Mouse (Mus musculus) heart, embryonic 13.5 days (tissue): ENCODE results near the gene Gm11567. TPM values are rescaled to one million over a fixed set of nuclear protein-coding genes. Genes with fewer than 3 reads are reported as not detected.

Source experiments
- polyA plus RNA-seq: library from polyadenylated mRNA; unstranded; fragments of >200 nt; fragmentation: Nextera tagmentation; extraction: Ambion mirVana; gene quantifications from 2 replicates; pipeline ENCODE4 v1.2.1, GENCODE M21; 2015

Gm11567 gene
- polyA plus RNA-seq, 1 experiment from 2014 or later = not detected

Other genes starting within 250 kb of the Gm11567 start
- not detected in 2 replicates for gene Krtap4-2, start 244.1 kb upstream of the Gm11567 start, polyA plus RNA-seq
- gene Krtap4-7, start 235.1 kb upstream of the Gm11567 start, polyA plus RNA-seq = not detected in 2 replicates
- gene Gm11555, start 229.0 kb upstream of the Gm11567 start, polyA plus RNA-seq = not detected in 2 replicates
- not detected in 2 replicates for gene Gm11563, start 220.2 kb upstream of the Gm11567 start, polyA plus RNA-seq
- not detected in 2 replicates for gene Krtap4-6, start 213.2 kb upstream of the Gm11567 start, polyA plus RNA-seq
- gene Gm14190, start 188.4 kb upstream of the Gm11567 start, polyA plus RNA-seq = not detected in 2 replicates
- not detected in 2 replicates for gene Gm14180, start 144.9 kb upstream of the Gm11567 start, polyA plus RNA-seq
- gene Gm11595, start 106.3 kb upstream of the Gm11567 start, polyA plus RNA-seq = not detected in 2 replicates
- gene Krtap4-8, start 98.5 kb upstream of the Gm11567 start, polyA plus RNA-seq = not detected in 2 replicates
- not detected in 2 replicates for gene Krtap4-9, start 94.0 kb upstream of the Gm11567 start, polyA plus RNA-seq
- not detected in 2 replicates for gene Gm11596, start 85.7 kb upstream of the Gm11567 start, polyA plus RNA-seq
- gene Gm11569, start 80.3 kb upstream of the Gm11567 start, polyA plus RNA-seq = not detected in 2 replicates
- not detected in 2 replicates for gene Gm11554, start 74.7 kb upstream of the Gm11567 start, polyA plus RNA-seq
- not detected in 2 replicates for gene Krtap4-13, start 69.3 kb upstream of the Gm11567 start, polyA plus RNA-seq
- not detected in 2 replicates for gene Gm11564, start 63.5 kb upstream of the Gm11567 start, polyA plus RNA-seq
- gene 2300003K06Rik, start 41.1 kb upstream of the Gm11567 start, polyA plus RNA-seq = not detected in 2 replicates
- not detected in 2 replicates for gene Krtap4-16, start 27.6 kb upstream of the Gm11567 start, polyA plus RNA-seq
- gene Gm11568, start 21.3 kb upstream of the Gm11567 start, polyA plus RNA-seq = not detected in 2 replicates
- not detected in 2 replicates for gene Gm11559, start 14.7 kb upstream of the Gm11567 start, polyA plus RNA-seq
- gene Krtap9-1, start 5.8 kb upstream of the Gm11567 start, polyA plus RNA-seq = not detected in 2 replicates
- gene Krtap31-1, start 28.7 kb downstream of the Gm11567 start, polyA plus RNA-seq = not detected in 2 replicates
- gene Gm11565, start 35.6 kb downstream of the Gm11567 start, polyA plus RNA-seq = not detected in 2 replicates
- gene Krtap31-2, start 57.1 kb downstream of the Gm11567 start, polyA plus RNA-seq = not detected in 2 replicates
- gene Krtap9-5, start 69.3 kb downstream of the Gm11567 start, polyA plus RNA-seq = not detected in 2 replicates
- not detected in 2 replicates for gene Krtap29-1, start 99.9 kb downstream of the Gm11567 start, polyA plus RNA-seq
- not detected in 2 replicates for gene Krtap16-1, start 107.4 kb downstream of the Gm11567 start, polyA plus RNA-seq
- not detected in 2 replicates for gene Krtap17-1, start 114.8 kb downstream of the Gm11567 start, polyA plus RNA-seq
- not detected in 2 replicates for gene Krt33a, start 137.0 kb downstream of the Gm11567 start, polyA plus RNA-seq
- not detected in 2 replicates for gene Krt33b, start 150.7 kb downstream of the Gm11567 start, polyA plus RNA-seq
- gene Krt34, start 162.4 kb downstream of the Gm11567 start, polyA plus RNA-seq = not detected in 2 replicates
- not detected in 2 replicates for gene Krt31, start 171.4 kb downstream of the Gm11567 start, polyA plus RNA-seq
- not detected in 2 replicates for gene Krt32, start 209.0 kb downstream of the Gm11567 start, polyA plus RNA-seq
- not detected in 2 replicates for gene Krt35, start 217.1 kb downstream of the Gm11567 start, polyA plus RNA-seq
- not detected in 2 replicates for gene Krt36, start 226.4 kb downstream of the Gm11567 start, polyA plus RNA-seq
- gene Krt13, start 242.4 kb downstream of the Gm11567 start, polyA plus RNA-seq = not detected in 2 replicates